Mouse (Mus musculus): ENCODE measurements around the gene Mtfr1l.
"Not testable (repeated sequence)": the region's sequence is repeated elsewhere in the genome, so short reads cannot be mapped to it uniquely, and the experiment has no call there.

The Mtfr1l gene

GRCm38 (mm10) chr4:134514309-134514930 lies 20.8 kb downstream of the Mtfr1l start:
- no peak for DNase-seq

GRCm38 (mm10) chr4:134512798-134513197 lies 22.4 kb downstream of the Mtfr1l start:
- DNase-seq, result peak; percentile 62

- no peak for DNase-seq
Observed at GRCm38 (mm10) chr4:134511730-134512129, 23.5 kb downstream of the Mtfr1l start.

GRCm38 (mm10) chr4:134510845-134511411 lies 24.3 kb downstream of the Mtfr1l start, which contains the start of gene Aunip:
Gene Aunip, plus strand, starts transcription at chr4:134510999.
- DNase-seq, result peak; percentile 91

GRCm38 (mm10) chr4:134510396-134510795 lies 24.8 kb downstream of the Mtfr1l start:
- DNase-seq, result no peak

- no peak for DNase-seq
Observed at GRCm38 (mm10) chr4:134506713-134507112, 28.5 kb downstream of the Mtfr1l start.

- no peak for DNase-seq
Observed at GRCm38 (mm10) chr4:134505966-134506594, 29.1 kb downstream of the Mtfr1l start.

GRCm38 (mm10) chr4:134505303-134505789 lies 29.8 kb downstream of the Mtfr1l start:
- DNase-seq, result no peak

- no peak for DNase-seq
Observed at GRCm38 (mm10) chr4:134503686-134504357, 31.4 kb downstream of the Mtfr1l start.

GRCm38 (mm10) chr4:134501095-134501494 lies 34.1 kb downstream of the Mtfr1l start:
- no peak for DNase-seq

- DNase-seq, result not testable (repeated sequence)
Observed at GRCm38 (mm10) chr4:134498983-134499382, 36.2 kb downstream of the Mtfr1l start.

- DNase-seq, result no peak
Observed at GRCm38 (mm10) chr4:134497986-134498731, 37.0 kb downstream of the Mtfr1l start.

- DNase-seq, result no peak
Observed at GRCm38 (mm10) chr4:134497223-134497622, 38.0 kb downstream of the Mtfr1l start.

GRCm38 (mm10) chr4:134496595-134497210 lies 38.5 kb downstream of the Mtfr1l start, which contains the start of gene Paqr7:
Gene Paqr7, plus strand, starts transcription at chr4:134496697.
- DNase-seq, result peak; percentile 58

GRCm38 (mm10) chr4:134495546-134495923 lies 39.7 kb downstream of the Mtfr1l start:
- DNase-seq, result no peak

- DNase-seq, result no peak
Observed at GRCm38 (mm10) chr4:134494780-134495545, 40.2 kb downstream of the Mtfr1l start.

- not testable (repeated sequence) for DNase-seq
Observed at GRCm38 (mm10) chr4:134494161-134494560, 41.0 kb downstream of the Mtfr1l start.

GRCm38 (mm10) chr4:134491716-134492115 lies 43.5 kb downstream of the Mtfr1l start:
- no peak for DNase-seq

GRCm38 (mm10) chr4:134489986-134490665 lies 45.1 kb downstream of the Mtfr1l start:
- DNase-seq, result no peak

GRCm38 (mm10) chr4:134488211-134488610 lies 47.0 kb downstream of the Mtfr1l start:
- no peak for DNase-seq

Data from right cerebral cortex, postnatal 4 days (tissue).